ENCODE assay signal across 22 mouse cellular contexts in the genomic region with DNA sequence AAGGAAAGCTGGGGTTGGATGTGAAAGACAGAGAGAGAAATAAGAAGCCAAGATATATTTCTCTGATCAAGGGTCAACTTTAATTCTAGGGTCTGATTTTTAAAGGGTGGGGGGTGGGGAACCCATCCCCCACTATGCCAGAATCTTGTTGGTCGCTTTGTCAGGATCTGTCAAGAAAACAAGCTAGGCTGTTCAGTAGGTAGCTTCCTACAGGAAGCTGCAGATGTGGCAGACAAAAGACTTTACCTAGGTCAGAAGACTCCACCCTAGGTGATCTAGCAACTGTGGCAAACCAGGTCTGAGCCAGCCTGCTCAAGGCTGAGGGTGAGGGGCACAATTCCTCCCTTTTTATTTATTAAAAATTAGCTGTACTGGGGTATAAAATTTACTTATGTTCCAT.
"Had no signal": no experiment of that assay in that cellular context is flagged by ENCODE, and none has a peak within 500 bp of the region (broad histone marks: within the 10 kb centered on the region; RNA-seq: fewer than 3 reads in every experiment).

No protein-coding gene starts in this region.

- H3K4me3 ChIP-seq: heart, adult 2 months; heart, embryonic 13.5 days; heart, embryonic 15.5 days; hindbrain, embryonic 10.5 days; hindbrain, embryonic 12.5 days; intestine, embryonic 15.5 days; layer of hippocampus, adult 2 months; left cerebral cortex, adult 2 months; limb, embryonic 10.5 days; limb, embryonic 12.5 days; liver, embryonic 13.5 days; liver, embryonic 15.5 days had no signal

- H3K9ac ChIP-seq: heart, embryonic 13.5 days; heart, embryonic 15.5 days; hindbrain, embryonic 12.5 days; hindbrain, embryonic 14.5 days; intestine, embryonic 15.5 days; limb, embryonic 12.5 days; liver, embryonic 13.5 days; liver, embryonic 15.5 days had no signal

- DNase-seq: gastrocnemius, postnatal 14 days; heart, adult 2 months; heart, postnatal 14 days; heart, postnatal 4 days; kidney, adult 18-20 months; kidney, adult 8-10 months; kidney, postnatal 10 days; kidney, postnatal 25 days; kidney, postnatal 4 days; liver; liver, embryonic 13.5 days had no signal

- H3K4me1 ChIP-seq: heart, embryonic 13.5 days; heart, embryonic 15.5 days; hindbrain, embryonic 10.5 days; hindbrain, embryonic 12.5 days; intestine, embryonic 15.5 days; limb, embryonic 10.5 days; limb, embryonic 12.5 days; liver, embryonic 13.5 days; liver, embryonic 15.5 days had no signal

- H3K9me3 ChIP-seq: heart, embryonic 13.5 days; heart, embryonic 15.5 days; hindbrain, embryonic 10.5 days; hindbrain, embryonic 12.5 days; intestine, embryonic 15.5 days; limb, embryonic 10.5 days; limb, embryonic 12.5 days; liver, embryonic 13.5 days; liver, embryonic 15.5 days had no signal

- H3K27me3 ChIP-seq: heart, embryonic 13.5 days; heart, embryonic 15.5 days; hindbrain, embryonic 12.5 days; intestine, embryonic 15.5 days; limb, embryonic 12.5 days; liver, embryonic 13.5 days; liver, embryonic 15.5 days had no signal

- H3K27ac ChIP-seq: heart, adult 2 months; heart, embryonic 13.5 days; heart, embryonic 15.5 days; hindbrain, embryonic 10.5 days; hindbrain, embryonic 12.5 days; hindbrain, embryonic 14.5 days; intestine, embryonic 15.5 days; layer of hippocampus, adult 2 months; left cerebral cortex, adult 2 months; limb, embryonic 10.5 days; limb, embryonic 12.5 days; liver, embryonic 13.5 days; liver, embryonic 15.5 days had no signal

- H3K36me3 ChIP-seq: heart, embryonic 13.5 days; heart, embryonic 15.5 days; hindbrain, embryonic 10.5 days; hindbrain, embryonic 12.5 days; intestine, embryonic 15.5 days; limb, embryonic 10.5 days; limb, embryonic 12.5 days; liver, embryonic 13.5 days; liver, embryonic 15.5 days had no signal
